Mouse (Mus musculus) MEL-GATA-1-ER (cell line): ENCODE measurements around the gene Cmpk1.

Experiments
- DNase-seq: peaks from one replicate; pipeline ENCODE4 v3.0.0-alpha.2; 2012; ENCODE audit warnings: low read depth; ENCODE audit errors: extremely low read depth

Gene Cmpk1

GRCm38 (mm10) chr4:114946416-114946815, 40.6 kb downstream of the Cmpk1 start:
- no peak for DNase-seq

GRCm38 (mm10) chr4:114945021-114945420, 42.0 kb downstream of the Cmpk1 start:
- no peak for DNase-seq

- no peak for DNase-seq
Observed at GRCm38 (mm10) chr4:114942583-114942982, 44.5 kb downstream of the Cmpk1 start.

- DNase-seq = no peak
Observed at GRCm38 (mm10) chr4:114942112-114942511, 44.9 kb downstream of the Cmpk1 start.

- no peak for DNase-seq
Observed at GRCm38 (mm10) chr4:114941311-114941710, 45.7 kb downstream of the Cmpk1 start.

- DNase-seq = no peak
Observed at GRCm38 (mm10) chr4:114938248-114938647, 48.8 kb downstream of the Cmpk1 start.

GRCm38 (mm10) chr4:114937459-114938047, 49.5 kb downstream of the Cmpk1 start:
- no peak for DNase-seq

- no peak for DNase-seq
Observed at GRCm38 (mm10) chr4:114934188-114934587, 52.9 kb downstream of the Cmpk1 start.

- no peak for DNase-seq
Observed at GRCm38 (mm10) chr4:114932747-114933146, 54.3 kb downstream of the Cmpk1 start.

GRCm38 (mm10) chr4:114929155-114929554, 57.9 kb downstream of the Cmpk1 start:
- DNase-seq = no peak

GRCm38 (mm10) chr4:114925917-114926312, 61.1 kb downstream of the Cmpk1 start, which contains the start of gene Foxe3:
Foxe3 (minus strand) TSS chr4:114926013.
- no peak for DNase-seq

GRCm38 (mm10) chr4:114924971-114925916, 61.8 kb downstream of the Cmpk1 start:
- DNase-seq = no peak

GRCm38 (mm10) chr4:114917091-114917490, 70.0 kb downstream of the Cmpk1 start:
- peak; percentile 39 for DNase-seq

GRCm38 (mm10) chr4:114916056-114916455, 71.0 kb downstream of the Cmpk1 start:
- DNase-seq = no peak

GRCm38 (mm10) chr4:114913594-114913962, 73.5 kb downstream of the Cmpk1 start:
- DNase-seq = no peak

GRCm38 (mm10) chr4:114912705-114913593, 74.1 kb downstream of the Cmpk1 start:
- no peak for DNase-seq

GRCm38 (mm10) chr4:114909602-114910484, 77.2 kb downstream of the Cmpk1 start:
- peak; percentile 68 for DNase-seq
